Mouse (Mus musculus): ENCODE results near the gene Olfr141.
A peak's percentile ranks its signal among the peaks of the same experiment; 100 is the strongest.

The Olfr141 gene

DNA sequence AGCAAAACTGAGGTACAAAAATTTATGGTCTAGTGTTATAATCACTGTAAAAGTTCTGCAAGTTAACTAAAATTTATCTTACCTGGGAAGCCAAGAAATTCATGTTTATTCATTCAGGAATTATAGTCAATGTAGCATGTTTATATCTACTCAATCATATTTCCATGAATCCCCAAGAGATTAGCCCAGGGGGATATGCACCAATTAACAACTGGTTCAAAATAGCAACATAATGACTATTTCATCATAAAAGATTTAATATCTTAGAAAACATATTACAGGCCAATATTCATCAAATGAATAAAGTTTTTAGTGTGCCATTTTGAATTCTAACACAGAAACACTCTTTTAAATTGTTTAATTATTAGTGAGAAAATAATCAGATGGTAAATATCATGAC is at the start of gene Olfr141:
TSS of gene Olfr141 (minus strand) at position 101 of the 400 bp plus-strand sequence.
- no peak for DNase-seq (ENCODE audit: low spot score in 2 of 2)

GRCm38 (mm10) chr2:86851596-86851995 is 41.8 kb upstream of the Olfr141 start, which contains the start of gene Olfr1095:
TSS of gene Olfr1095 (minus strand) at chr2:86851696.
- no peak for DNase-seq (ENCODE audit: low spot score in 2 of 2)

GRCm38 (mm10) chr2:86824363-86824762 is 14.5 kb upstream of the Olfr141 start, which contains the start of gene Olfr1094:
TSS of gene Olfr1094 (plus strand) at chr2:86824663.
- DNase-seq (ENCODE audit: low spot score in 2 of 2): no peak

DNA sequence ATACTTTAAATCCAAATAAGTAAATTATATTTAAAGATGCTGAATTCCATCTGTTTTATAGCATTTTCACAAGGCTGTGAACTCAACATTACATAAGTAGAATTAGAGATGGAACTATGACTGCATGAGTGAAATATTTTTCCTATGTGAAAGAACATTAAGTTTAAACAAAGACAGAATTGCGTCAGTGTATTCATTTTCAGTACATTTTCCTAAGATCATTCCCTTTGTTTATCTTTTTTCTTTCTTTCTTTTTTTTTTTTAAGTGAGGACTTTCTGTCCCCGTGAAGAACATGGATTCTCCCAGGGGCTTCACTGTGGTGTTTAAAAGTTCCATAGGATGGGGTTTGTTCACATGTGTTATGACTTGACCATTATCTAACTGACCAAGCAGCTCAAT is 27.6 kb downstream of the Olfr141 start, which contains the start of gene Olfr1093:
TSS of gene Olfr1093 (plus strand) at position 301 of the 400 bp plus-strand sequence.
- DNase-seq (ENCODE audit: low spot score in 2 of 2): no peak

DNA sequence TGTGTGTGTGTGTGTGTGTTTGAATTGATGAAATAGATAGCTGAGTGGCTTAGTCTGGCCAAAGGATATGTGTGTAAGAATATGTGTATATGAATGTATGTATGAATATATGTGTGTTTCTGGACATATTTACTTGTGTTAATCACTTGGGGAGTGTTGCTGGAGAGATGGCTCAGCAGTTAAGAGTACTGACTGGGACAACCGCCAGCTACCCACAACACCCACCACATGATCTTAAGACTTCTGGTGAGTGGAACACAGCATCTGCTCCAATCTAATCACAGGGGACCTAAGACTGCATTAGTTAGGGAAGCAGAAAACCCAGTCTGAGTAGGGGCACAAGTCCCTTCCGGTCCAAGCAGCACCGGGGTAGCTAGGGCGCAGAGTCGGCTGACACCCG is 48.8 kb downstream of the Olfr141 start:
- peak; percentile 24 to 34 for DNase-seq (ENCODE audit: low spot score in 2 of 2)

- no peak for DNase-seq (ENCODE audit: low spot score in 2 of 2)
Measured at GRCm38 (mm10) chr2:86758893-86759292, 50.9 kb downstream of the Olfr141 start, which contains the start of gene Olfr1090. TSS of gene Olfr1090 (minus strand) at chr2:86758993.
